Mouse (Mus musculus) bone marrow macrophage, adult 2 months (primary cell): Measurements from ENCODE around the gene Trub2.

Source experiments
- CTCF ChIP-seq: IDR thresholded peaks from 2 replicates; pipeline ENCODE4 v1.5.1; 2012; ENCODE audit warnings: low read depth, mild to moderate bottlenecking, low read length, moderate library complexity
- POLR2A ChIP-seq: IDR thresholded peaks from 2 replicates; pipeline ENCODE4 v1.6.1; 2012; ENCODE audit warnings: mild to moderate bottlenecking, low read depth, low read length, borderline replicate concordance

DNA sequence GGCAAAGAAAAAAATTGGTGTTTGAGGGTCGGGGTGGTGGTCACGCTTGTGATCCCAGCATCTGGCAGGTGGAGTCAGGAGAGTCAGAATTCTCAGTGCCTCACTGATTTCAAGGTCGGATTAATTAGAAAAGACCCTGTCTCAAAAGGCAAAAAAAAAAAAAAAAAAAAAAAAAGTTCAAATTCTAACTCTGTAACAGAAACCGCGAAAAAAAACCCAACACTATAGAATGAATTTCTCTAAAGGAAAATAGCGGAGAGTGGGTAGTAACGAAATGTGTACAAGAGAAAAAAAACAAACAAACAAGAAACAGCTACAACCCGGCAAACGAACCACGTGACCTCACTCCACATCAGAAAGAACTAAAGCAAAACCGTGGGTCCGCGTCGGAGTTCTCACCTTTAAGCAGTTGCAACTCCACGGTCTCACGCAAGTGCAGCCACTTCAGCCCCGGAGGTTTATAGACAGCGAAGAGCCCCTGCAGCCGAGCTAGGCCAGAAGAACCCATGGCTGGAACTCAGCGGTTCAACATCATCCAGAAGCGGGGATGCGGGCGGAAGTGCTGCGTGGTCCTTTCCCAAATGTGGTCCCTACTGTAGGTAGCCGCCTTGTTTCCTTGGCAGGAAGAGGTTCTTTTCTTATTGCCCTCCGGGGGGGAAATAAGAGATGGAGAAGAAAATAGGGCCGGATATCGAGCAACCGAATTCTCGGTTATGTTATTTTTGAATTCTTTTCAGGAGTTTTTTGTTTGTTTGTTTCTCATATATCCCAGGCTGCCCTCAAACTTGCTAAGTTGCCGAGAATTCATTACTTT, 991 bp downstream of the Trub2 start, which contains the start of gene Coq4:
- TF ChIP-seq CTCF (no peak), POLR2A (no peak)
